Mouse (Mus musculus) kidney, postnatal 0 days (tissue): ENCODE data around the gene Lrrc25. TPM values are rescaled to one million over a fixed set of nuclear protein-coding genes. Genes with fewer than 3 reads are reported as not detected.
A peak's percentile ranks its signal among the peaks of the same experiment; 100 is the strongest.

Experiments
- ATAC-seq: fragments of 200-750 bp; cut with Nextera tagmentation; replicated peaks from 2 replicates; pipeline ENCODE4 v1.8.0; 2017; ENCODE audit warnings: low read depth, moderate number of reproducible peaks, moderate TSS enrichment, moderate library complexity; ENCODE audit not compliant: low FRiP score
- DNase-seq: peaks from one replicate; pipeline ENCODE4 v3.0.0-alpha.2; 2016; ENCODE audit warnings: low spot score
- H3K27ac ChIP-seq: fragments of 300-500 bp; sonication (generic); 2 replicates; pipeline ENCODE4 v1.5.1; 2014; ENCODE audit warnings: mild to moderate bottlenecking
- H3K27me3 ChIP-seq: fragments of 300-500 bp; sonication (generic); 2 replicates; pipeline ENCODE4 v1.6.1; 2014; ENCODE audit warnings: low read length, mixed read lengths; ENCODE audit not compliant: insufficient read depth
- H3K36me3 ChIP-seq: fragments of 300-500 bp; sonication (generic); 2 replicates; pipeline ENCODE4 v1.6.1; 2014; ENCODE audit warnings: low read length, mixed read lengths; ENCODE audit not compliant: insufficient read depth
- H3K4me1 ChIP-seq: fragments of 300-500 bp; sonication (generic); replicated peaks from 2 replicates; pipeline ENCODE4 v1.6.1; 2014; ENCODE audit warnings: antibody characterized with exemption, low read length, mixed read lengths; ENCODE audit not compliant: insufficient read depth
- H3K4me2 ChIP-seq: fragments of 300-500 bp; sonication (generic); 2 replicates; pipeline ENCODE4 v1.6.1; 2014; ENCODE audit warnings: mild to moderate bottlenecking, low read length, moderate library complexity, mixed read lengths
- H3K4me3 ChIP-seq: fragments of 300-500 bp; sonication (generic); replicated peaks from 2 replicates; pipeline ENCODE4 v1.5.1; 2014; ENCODE audit warnings: low read depth, low read length
- H3K9ac ChIP-seq: fragments of 300-500 bp; sonication (generic); 2 replicates; pipeline ENCODE4 v1.6.1; 2014; ENCODE audit warnings: low read depth, low read length
- H3K9me3 ChIP-seq: fragments of 300-500 bp; sonication (generic); replicated peaks from 2 replicates; pipeline ENCODE4 v1.6.1; 2016; ENCODE audit warnings: low read length, inconsistent platforms, mixed read lengths
- CTCF ChIP-seq: IDR thresholded peaks from 2 replicates; pipeline ENCODE4 v1.5.1; 2016; ENCODE audit warnings: antibody characterized with exemption, low read depth, mild to moderate bottlenecking, moderate library complexity
- WGBS: fragments of 180-500 bp; shearing (Covaris S2); extraction: QIAGEN DNeasy Blood & Tissue Kit; methylation state at CpG from one replicate; pipeline ENCODE4 v1.1.7; 2014; 5-methylcytosine and 5-hydroxymethylcytosine counted together
- polyA plus RNA-seq: library from polyadenylated mRNA; unstranded; fragments of >200 nt; fragmentation: Nextera tagmentation; extraction: Ambion mirVana; gene quantifications from 2 replicates; pipeline ENCODE4 v1.2.1, GENCODE M21; 2015

The Lrrc25 gene
- polyA plus RNA-seq, 1 experiment from 2014 or later = 1.9 TPM

DNA sequence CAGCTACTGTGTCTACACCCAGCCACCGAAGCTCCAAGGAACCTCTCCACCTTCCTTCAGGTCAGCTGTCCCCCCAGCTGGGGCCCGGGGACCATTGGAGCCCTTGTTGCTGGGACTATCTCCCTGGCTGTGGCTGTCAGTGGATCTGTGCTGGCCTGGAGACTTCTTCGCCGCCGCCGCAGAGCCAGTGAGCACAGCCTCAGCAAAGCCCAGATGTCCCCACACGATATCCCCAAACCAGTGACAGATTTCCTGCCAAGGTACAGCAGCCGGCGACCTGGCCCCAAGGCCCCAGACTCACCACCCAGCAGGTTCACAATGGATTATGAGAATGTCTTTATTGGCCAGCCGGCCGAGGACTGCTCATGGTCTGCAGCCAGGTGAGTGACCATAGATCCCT is 2.0 kb downstream of the Lrrc25 start:
- 85% methylated on average over 11 of the region's 11 CpGs for WGBS

DNA sequence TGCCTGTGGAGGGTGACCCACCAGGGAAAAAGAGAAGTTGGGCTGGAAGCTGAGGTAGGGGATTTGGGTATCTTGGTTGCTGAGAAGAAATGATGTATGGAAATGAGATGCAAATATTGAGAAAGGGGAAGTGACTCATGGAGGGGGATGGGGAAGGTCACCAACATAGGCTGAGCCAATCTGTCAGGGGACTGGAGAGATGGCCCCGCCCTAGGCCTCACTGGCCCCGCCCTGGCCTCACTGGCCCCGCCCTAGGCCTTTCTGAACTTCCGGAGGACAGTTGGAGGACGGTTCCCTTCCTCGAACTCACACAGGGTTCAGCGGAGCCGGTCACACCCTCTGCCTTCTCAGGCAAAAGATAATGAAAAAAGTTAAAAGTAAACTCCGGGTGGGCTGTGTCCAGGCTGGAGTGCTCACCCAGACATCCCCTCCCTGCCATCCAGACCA is 3.0 kb downstream of the Lrrc25 start:
- WGBS = 21% methylated on average over 9 of the region's 9 CpGs

More for the DNA sequence above, 2.0 kb downstream of the Lrrc25 start:
- TF ChIP-seq CTCF = no peak
- H3K4me1 ChIP-seq = no peaks in the 10 kb centered on the region
- 0 out of 2 replicates have a peak overlapping the region, but pooled peaks have one; percentile 14 for H3K9ac ChIP-seq
- ATAC-seq = no peak
- no peaks in the 10 kb centered on the region for H3K9me3 ChIP-seq
- H3K27me3 ChIP-seq = no peaks in the 10 kb centered on the region
- H3K4me2 ChIP-seq = no peak overlapping the region
- no peak overlapping the region for H3K4me3 ChIP-seq
- no peaks in the 10 kb centered on the region for H3K36me3 ChIP-seq
- no peak for DNase-seq
- no peak overlapping the region for H3K27ac ChIP-seq

DNA sequence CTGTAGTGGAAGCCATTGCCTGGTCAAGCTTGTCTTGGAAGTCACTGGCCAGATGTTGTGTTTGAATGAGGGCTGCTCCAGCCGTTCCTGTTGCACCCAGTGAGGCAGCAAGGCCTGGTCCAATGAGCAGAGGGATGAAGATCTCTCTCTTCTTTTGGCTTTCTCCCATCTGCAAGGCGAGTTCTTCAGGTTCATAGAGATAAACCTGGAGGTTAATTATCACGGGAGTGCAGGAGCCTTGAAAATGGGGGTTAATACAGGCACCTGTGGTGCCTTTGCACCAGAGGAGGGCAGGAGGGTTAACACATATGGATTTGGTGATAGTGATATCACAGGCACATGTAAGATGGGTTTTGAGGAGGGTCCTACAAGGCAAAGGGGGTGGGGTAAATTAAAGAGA is 6.3 kb downstream of the Lrrc25 start:
- H3K27me3 ChIP-seq = no peaks in the 10 kb centered on the region
- WGBS = 72% methylated on average over 3 of the region's 3 CpGs
- no peak for DNase-seq

More for the DNA sequence above, 3.0 kb downstream of the Lrrc25 start:
- H3K4me2 ChIP-seq = no peak overlapping the region
- H3K9ac ChIP-seq = no peak overlapping the region
- no peaks in the 10 kb centered on the region for H3K4me1 ChIP-seq
- TF ChIP-seq CTCF = no peak
- H3K27me3 ChIP-seq = no peaks in the 10 kb centered on the region
- DNase-seq (peak; percentile 67), ATAC-seq (peak; percentile 83)
- H3K36me3 ChIP-seq = no peaks in the 10 kb centered on the region
- no peak overlapping the region for H3K27ac ChIP-seq
- H3K9me3 ChIP-seq = no peaks in the 10 kb centered on the region
- no peak overlapping the region for H3K4me3 ChIP-seq

DNA sequence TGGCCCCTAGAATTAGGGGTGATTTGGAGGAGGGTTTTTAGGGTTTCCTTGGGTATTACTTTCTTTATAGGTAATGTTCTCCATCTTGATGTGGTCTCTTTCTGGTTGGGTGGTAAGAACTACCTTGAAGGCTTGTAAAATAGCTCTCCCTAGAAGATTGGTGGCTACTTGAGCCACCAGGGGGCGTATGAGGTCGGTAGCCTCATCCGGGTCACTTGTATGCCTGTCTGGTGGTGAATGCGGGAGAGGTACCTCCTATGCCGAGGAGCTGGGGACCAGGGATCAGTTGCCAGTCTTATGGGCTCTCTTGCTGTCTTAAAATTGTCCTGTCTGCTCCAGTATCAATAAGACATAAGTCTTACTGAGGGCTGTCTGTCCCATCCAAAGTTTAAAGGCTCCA is 9.1 kb downstream of the Lrrc25 start:
- ATAC-seq (no peak), DNase-seq (peak; percentile 83)
- no peak overlapping the region for H3K4me3 ChIP-seq
- no peak overlapping the region for H3K27ac ChIP-seq
- 7% methylated on average over 5 of the region's 5 CpGs for WGBS
- peak; percentile 82 for TF ChIP-seq CTCF
- H3K4me2 ChIP-seq = no peak overlapping the region
- no peak overlapping the region for H3K9ac ChIP-seq
- no peaks in the 10 kb centered on the region for H3K9me3 ChIP-seq
- H3K4me1 ChIP-seq = peaks cover 3% of the 10 kb centered on the region; the same call in 1 of the 2 replicates
- H3K36me3 ChIP-seq = no peaks in the 10 kb centered on the region
- no peaks in the 10 kb centered on the region for H3K27me3 ChIP-seq

More for the DNA sequence above, 6.3 kb downstream of the Lrrc25 start:
- H3K36me3 ChIP-seq = no peaks in the 10 kb centered on the region
- H3K27ac ChIP-seq = no peak overlapping the region
- H3K4me2 ChIP-seq = no peak overlapping the region
- TF ChIP-seq CTCF = no peak
- H3K4me1 ChIP-seq = no peaks in the 10 kb centered on the region
- no peak for ATAC-seq
- H3K4me3 ChIP-seq = no peak overlapping the region
- H3K9me3 ChIP-seq = no peaks in the 10 kb centered on the region
- no peak overlapping the region for H3K9ac ChIP-seq

DNA sequence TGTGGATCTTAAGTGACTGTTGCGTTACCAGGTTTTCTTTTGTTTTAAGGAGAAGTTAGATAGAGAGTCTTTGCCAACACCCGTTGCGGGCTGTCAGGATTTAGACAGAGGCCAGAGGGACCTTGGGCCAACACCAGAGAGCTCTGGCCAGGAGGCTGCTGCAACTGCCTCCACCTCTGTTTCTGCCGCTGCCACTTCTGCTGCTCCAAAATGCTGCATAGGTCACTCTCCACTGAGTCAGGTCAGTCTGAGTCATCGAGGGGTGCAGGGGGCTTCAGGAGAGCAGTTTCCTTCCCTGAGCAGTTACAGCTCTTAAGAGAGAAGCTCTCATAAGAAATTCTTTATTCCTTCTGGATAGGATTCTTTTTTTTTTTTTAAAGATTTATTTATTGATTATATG is 11.1 kb downstream of the Lrrc25 start:
- H3K4me1 ChIP-seq = peaks cover 18% of the 10 kb centered on the region
- no peak for TF ChIP-seq CTCF
- H3K4me3 ChIP-seq = no peak overlapping the region
- DNase-seq (no peak), ATAC-seq (no peak)
- H3K27me3 ChIP-seq = no peaks in the 10 kb centered on the region
- no peaks in the 10 kb centered on the region for H3K36me3 ChIP-seq
- no peak overlapping the region for H3K9ac ChIP-seq
- no peaks in the 10 kb centered on the region for H3K9me3 ChIP-seq
- 80% methylated on average over 5 of the region's 5 CpGs for WGBS
- H3K27ac ChIP-seq = no peak overlapping the region
- no peak overlapping the region for H3K4me2 ChIP-seq

DNA sequence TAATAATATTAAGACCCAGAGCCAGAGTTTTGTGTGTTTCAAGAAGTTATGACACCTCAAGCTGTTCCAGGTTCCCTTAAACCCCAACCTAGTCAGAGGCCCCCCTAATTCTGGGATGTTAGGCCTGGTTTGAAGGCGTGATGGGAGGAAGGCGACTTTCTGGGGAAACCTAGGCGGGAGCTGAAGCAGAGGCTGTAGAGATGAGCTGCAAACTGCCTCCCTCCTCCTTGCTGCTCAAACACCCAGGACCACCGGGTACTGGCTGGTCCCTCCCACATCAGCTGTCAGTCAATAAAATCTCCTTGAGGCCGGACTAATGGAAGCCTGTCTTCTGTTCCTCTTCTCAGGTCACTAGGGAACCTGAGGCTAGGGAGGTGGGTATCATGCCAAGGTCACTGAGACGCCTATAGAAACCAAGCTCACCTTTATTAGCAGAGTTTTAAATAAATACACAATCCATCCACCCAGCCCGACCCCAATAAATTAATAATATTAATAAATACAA is 13.1 kb downstream of the Lrrc25 start:
- H3K4me3 ChIP-seq = peak overlapping the region; percentile 37; the same call in 1 of the 2 replicates
- TF ChIP-seq CTCF = no peak

More for the DNA sequence above, 13.1 kb downstream of the Lrrc25 start:
- peak overlapping the region; percentile 68 for H3K4me2 ChIP-seq
- H3K36me3 ChIP-seq = no peaks in the 10 kb centered on the region
- DNase-seq (no peak), ATAC-seq (no peak)
- no peak overlapping the region for H3K27ac ChIP-seq
- H3K4me1 ChIP-seq = peaks cover 21% of the 10 kb centered on the region
- peak overlapping the region; percentile 46; the same call in 1 of the 2 replicates for H3K9ac ChIP-seq
- no peaks in the 10 kb centered on the region for H3K9me3 ChIP-seq
- WGBS = 59% methylated on average over 7 of the region's 7 CpGs
- no peaks in the 10 kb centered on the region for H3K27me3 ChIP-seq
